Mouse (Mus musculus) stomach, embryonic 15.5 days (tissue): Measurements from ENCODE around the gene Slc7a6os. TPM values are rescaled to one million over a fixed set of nuclear protein-coding genes. Genes with fewer than 3 reads are reported as not detected.

Experiments used
- ATAC-seq: fragments of 200-750 bp; cut with Nextera tagmentation; 2 replicates; pipeline ENCODE4 v1.8.0; 2017; ENCODE audit warnings: low read depth, moderate number of reproducible peaks, moderate TSS enrichment; ENCODE audit not compliant: insufficient read depth, low FRiP score
- H3K27ac ChIP-seq: fragments of 300-500 bp; sonication (generic); 2 replicates; pipeline ENCODE4 v1.5.1; 2015; ENCODE audit warnings: mild to moderate bottlenecking, inconsistent platforms
- H3K27me3 ChIP-seq: fragments of 300-500 bp; sonication (generic); replicated peaks from 2 replicates; pipeline ENCODE4 v1.6.1; 2015; ENCODE audit warnings: inconsistent platforms
- H3K36me3 ChIP-seq: fragments of 300-500 bp; sonication (generic); 2 replicates; pipeline ENCODE4 v1.6.1; 2015; ENCODE audit warnings: inconsistent platforms
- H3K4me1 ChIP-seq: fragments of 300-500 bp; sonication (generic); 2 replicates; pipeline ENCODE4 v1.6.1; 2015; ENCODE audit warnings: inconsistent platforms
- H3K4me2 ChIP-seq: fragments of 300-500 bp; sonication (generic); 2 replicates; pipeline ENCODE4 v1.6.1; 2015; ENCODE audit warnings: mild to moderate bottlenecking, inconsistent platforms
- H3K4me3 ChIP-seq: fragments of 300-500 bp; sonication (generic); replicated peaks from 2 replicates; pipeline ENCODE4 v1.5.1; 2015; ENCODE audit warnings: inconsistent platforms
- H3K9ac ChIP-seq: fragments of 300-500 bp; sonication (generic); 2 replicates; pipeline ENCODE4 v1.6.1; 2015; ENCODE audit warnings: inconsistent platforms
- H3K9me3 ChIP-seq: fragments of 300-500 bp; sonication (generic); 2 replicates; pipeline ENCODE4 v1.6.1; 2016; ENCODE audit warnings: inconsistent platforms
- WGBS: fragments of 180-500 bp; shearing (Covaris S2); methylation state at CpG from one replicate; pipeline ENCODE4 v1.1.7; 2015; 5-methylcytosine and 5-hydroxymethylcytosine counted together
- polyA plus RNA-seq: library from polyadenylated mRNA; unstranded; fragments of >200 nt; fragmentation: Nextera tagmentation; extraction: Ambion mirVana; gene quantifications from 2 replicates; pipeline ENCODE4 v1.2.1, GENCODE M21; 2015

Gene Slc7a6os
- polyA plus RNA-seq, 1 experiment from 2014 or later = 32.0 TPM

GRCm38 (mm10) chr8:106173566-106173965 lies 37.2 kb downstream of the Slc7a6os start:
- H3K4me3 ChIP-seq = no peak overlapping the region
- H3K4me2 ChIP-seq = no peak overlapping the region
- H3K9ac ChIP-seq = no peak overlapping the region
- 85% methylated on average over 3 of the region's 3 CpGs for WGBS
- ATAC-seq = no peak
- no peaks in the 10 kb centered on the region for H3K27me3 ChIP-seq
- H3K36me3 ChIP-seq = no peaks in the 10 kb centered on the region
- H3K9me3 ChIP-seq = no peaks in the 10 kb centered on the region
- H3K27ac ChIP-seq = no peak overlapping the region
- peaks cover 10% of the 10 kb centered on the region; the same call in 1 of the 2 replicates for H3K4me1 ChIP-seq

GRCm38 (mm10) chr8:106169934-106170480 lies 40.7 kb downstream of the Slc7a6os start:
- Histone ChIP-seq H3K36me3 (no peaks in the 10 kb centered on the region), H3K9ac (no peak overlapping the region), H3K4me1 (0 out of 2 replicates have a peak, but pooled peaks cover 6% of the 10 kb centered on the region), H3K27me3 (no peaks in the 10 kb centered on the region), H3K27ac (no peak overlapping the region), H3K4me2 (peak overlapping the region; percentile 88), H3K4me3 (peak overlapping the region; percentile 76), H3K9me3 (no peaks in the 10 kb centered on the region)
- no peak for ATAC-seq
- WGBS = 26% methylated on average over 6 of the region's 6 CpGs

GRCm38 (mm10) chr8:106169017-106169933 lies 41.5 kb downstream of the Slc7a6os start:
- peak overlapping the region; percentile 57 for H3K9ac ChIP-seq
- H3K4me2 ChIP-seq = peak overlapping the region; percentile 88
- WGBS = under 1% methylated on average over 54 of the region's 54 CpGs
- no peaks in the 10 kb centered on the region for H3K36me3 ChIP-seq
- peak overlapping the region; percentile 73 for H3K27ac ChIP-seq
- peak overlapping the region; percentile 76 for H3K4me3 ChIP-seq
- no peaks in the 10 kb centered on the region for H3K9me3 ChIP-seq
- ATAC-seq = peak; percentile 63
- 0 out of 2 replicates have a peak, but pooled peaks cover 6% of the 10 kb centered on the region for H3K4me1 ChIP-seq
- no peaks in the 10 kb centered on the region for H3K27me3 ChIP-seq

GRCm38 (mm10) chr8:106168356-106169016 lies 42.2 kb downstream of the Slc7a6os start, which contains the start of gene Slc7a6:
Gene Slc7a6 (plus strand): TSS chr8:106168857.
- Histone ChIP-seq H3K9ac (peak within 1 kb of the TSS; percentile 57), H3K4me3 (peak within 1 kb of the TSS; percentile 76), H3K27ac (peak within 1 kb of the TSS; percentile 73), H3K4me1 (0 out of 2 replicates have a peak, but pooled peaks cover 6% of the 10 kb centered on the region), H3K27me3 (no peaks in the 10 kb centered on the region), H3K4me2 (peak within 1 kb of the TSS; percentile 88), H3K36me3 (0 out of 2 replicates have a peak, but pooled peaks cover 3% of the 10 kb centered on the region), H3K9me3 (no peaks in the 10 kb centered on the region)
- WGBS = under 1% methylated on average over 59 of the region's 59 CpGs
- ATAC-seq = peak; percentile 87

- H3K9ac ChIP-seq = no peak overlapping the region
- ATAC-seq = no peak
- H3K4me2 ChIP-seq = no peak overlapping the region
- 0 out of 2 replicates have a peak, but pooled peaks cover 6% of the 10 kb centered on the region for H3K4me1 ChIP-seq
- WGBS = 35% methylated on average over 4 of the region's 4 CpGs
- H3K4me3 ChIP-seq = no peak overlapping the region
- H3K27ac ChIP-seq = no peak overlapping the region
- peaks cover 15% of the 10 kb centered on the region; the same call in 1 of the 2 replicates for H3K36me3 ChIP-seq
- no peaks in the 10 kb centered on the region for H3K9me3 ChIP-seq
- H3K27me3 ChIP-seq = no peaks in the 10 kb centered on the region
Measured at GRCm38 (mm10) chr8:106165460-106165859, 45.3 kb downstream of the Slc7a6os start.

GRCm38 (mm10) chr8:106163251-106163650 lies 47.5 kb downstream of the Slc7a6os start:
- Histone ChIP-seq H3K4me1 (0 out of 2 replicates have a peak, but pooled peaks cover 2% of the 10 kb centered on the region), H3K36me3 (peaks cover 15% of the 10 kb centered on the region; the same call in 1 of the 2 replicates), H3K27me3 (no peaks in the 10 kb centered on the region), H3K27ac (no peak overlapping the region), H3K4me3 (no peak overlapping the region), H3K9me3 (no peaks in the 10 kb centered on the region), H3K9ac (no peak overlapping the region), H3K4me2 (no peak overlapping the region)
- WGBS = 91% methylated on average over 9 of the region's 9 CpGs
- ATAC-seq = no peak

GRCm38 (mm10) chr8:106159876-106160275 lies 50.9 kb downstream of the Slc7a6os start:
- H3K36me3 ChIP-seq = peaks cover 15% of the 10 kb centered on the region; the same call in 1 of the 2 replicates
- WGBS = 86% methylated on average over 6 of the region's 6 CpGs
- H3K4me2 ChIP-seq = no peak overlapping the region
- no peak overlapping the region for H3K4me3 ChIP-seq
- ATAC-seq = no peak
- no peaks in the 10 kb centered on the region for H3K27me3 ChIP-seq
- no peaks in the 10 kb centered on the region for H3K4me1 ChIP-seq
- H3K9me3 ChIP-seq = no peaks in the 10 kb centered on the region
- no peak overlapping the region for H3K27ac ChIP-seq
- H3K9ac ChIP-seq = no peak overlapping the region

GRCm38 (mm10) chr8:106158381-106158780 lies 52.4 kb downstream of the Slc7a6os start:
- no peak for ATAC-seq
- Histone ChIP-seq H3K27ac (no peak overlapping the region), H3K4me3 (no peak overlapping the region), H3K36me3 (peaks cover 10% of the 10 kb centered on the region; the same call in 1 of the 2 replicates), H3K4me1 (no peaks in the 10 kb centered on the region), H3K27me3 (no peaks in the 10 kb centered on the region), H3K9ac (no peak overlapping the region), H3K4me2 (no peak overlapping the region), H3K9me3 (no peaks in the 10 kb centered on the region)
- WGBS = 91% methylated on average over 10 of the region's 10 CpGs

- H3K27me3 ChIP-seq = no peaks in the 10 kb centered on the region
- H3K9me3 ChIP-seq = no peaks in the 10 kb centered on the region
- no peak overlapping the region for H3K9ac ChIP-seq
- no peak overlapping the region for H3K27ac ChIP-seq
- H3K4me1 ChIP-seq = no peaks in the 10 kb centered on the region
- H3K36me3 ChIP-seq = peaks cover 4% of the 10 kb centered on the region; the same call in 1 of the 2 replicates
- no peak overlapping the region for H3K4me3 ChIP-seq
- WGBS = 84% methylated on average over 1 of the region's 1 CpGs
- no peak overlapping the region for H3K4me2 ChIP-seq
- no peak for ATAC-seq
Measured at GRCm38 (mm10) chr8:106157419-106157818, 53.3 kb downstream of the Slc7a6os start.

GRCm38 (mm10) chr8:106152876-106153275 lies 57.9 kb downstream of the Slc7a6os start:
- 69% methylated on average over 4 of the region's 4 CpGs for WGBS
- ATAC-seq = no peak
- H3K27ac ChIP-seq = no peak overlapping the region
- H3K27me3 ChIP-seq = no peaks in the 10 kb centered on the region
- no peaks in the 10 kb centered on the region for H3K36me3 ChIP-seq
- H3K9me3 ChIP-seq = no peaks in the 10 kb centered on the region
- H3K4me1 ChIP-seq = peaks cover 7% of the 10 kb centered on the region; the same call in 1 of the 2 replicates
- H3K9ac ChIP-seq = no peak overlapping the region
- H3K4me2 ChIP-seq = no peak overlapping the region
- no peak overlapping the region for H3K4me3 ChIP-seq

- H3K9me3 ChIP-seq = no peaks in the 10 kb centered on the region
- peaks cover 7% of the 10 kb centered on the region; the same call in 1 of the 2 replicates for H3K4me1 ChIP-seq
- WGBS = 70% methylated on average over 9 of the region's 9 CpGs
- no peak overlapping the region for H3K27ac ChIP-seq
- H3K4me3 ChIP-seq = peak overlapping the region; percentile 63
- peak overlapping the region; percentile 45; the same call in 1 of the 2 replicates for H3K9ac ChIP-seq
- no peaks in the 10 kb centered on the region for H3K36me3 ChIP-seq
- peak overlapping the region; percentile 80 for H3K4me2 ChIP-seq
- H3K27me3 ChIP-seq = no peaks in the 10 kb centered on the region
- ATAC-seq = no peak
Measured at GRCm38 (mm10) chr8:106151041-106151440, 59.7 kb downstream of the Slc7a6os start.
